Mouse (Mus musculus): ENCODE data around the gene Tuba1c. TPM values are rescaled to one million over a fixed set of nuclear protein-coding genes. Genes with fewer than 3 reads are reported as not detected.

Gene Tuba1c
- polyA plus RNA-seq, 2 experiments = 150 to 192 TPM

- Histone ChIP-seq H3K4me2 (replicated peaks; ENCODE audit: low read depth, low read length, severe bottlenecking) (no peak overlapping the region), H3K4me3 (replicated peaks; ENCODE audit: low read length) (no peak overlapping the region)
- WGBS = 14% methylated on average over 19 of the region's 19 CpGs
Measured at GRCm38 (mm10) chr15:99084618-99085017, 54.9 kb downstream of the Tuba1c start.

DNA sequence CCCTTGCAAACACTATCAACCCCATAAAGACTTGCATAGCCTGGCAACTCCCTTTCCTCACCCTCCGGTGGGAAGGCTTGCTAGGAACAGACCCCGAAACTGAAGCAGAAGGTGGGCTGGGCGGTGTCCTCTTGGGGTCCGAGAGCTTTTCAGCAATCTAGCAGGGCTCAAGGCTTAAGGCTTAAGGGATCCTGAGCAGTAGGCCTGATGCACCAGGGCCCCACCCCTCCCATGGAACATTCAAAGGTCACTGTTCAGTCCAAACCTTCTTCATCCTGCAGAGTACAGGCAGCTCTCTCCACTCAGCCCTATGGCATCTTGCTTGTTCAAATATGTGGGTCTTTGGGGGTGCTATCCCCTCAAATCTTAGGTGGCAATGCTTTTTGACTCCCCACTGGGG is 56.3 kb downstream of the Tuba1c start:
- H3K9ac ChIP-seq (ENCODE audit: low read depth, low read length, severe bottlenecking) = no peak overlapping the region
- H3K27ac ChIP-seq (replicated peaks; ENCODE audit: low read depth, low read length) = no peak overlapping the region
- H3K9me3 ChIP-seq (ENCODE audit: control insufficient read depth, low read length) = no peaks in the 10 kb centered on the region
- H3K4me2 ChIP-seq (replicated peaks; ENCODE audit: low read depth, low read length, severe bottlenecking) = no peak overlapping the region
- TF ChIP-seq POLR2A (IDR thresholded peaks at IDR 0.05; ENCODE audit: borderline replicate concordance, extremely low read depth, insufficient read depth, insufficient read length) = no peak
- DNase-seq (ENCODE audit: low spot score) = no peak
- no peak overlapping the region for H3K4me3 ChIP-seq (replicated peaks; ENCODE audit: low read length)
- 76% methylated on average over 4 of the region's 4 CpGs for WGBS
- ATAC-seq (ENCODE audit: low FRiP score, low read depth) = no peak
- H3K27me3 ChIP-seq (ENCODE audit: control insufficient read depth, insufficient read depth, low read length) = peaks cover 72% of the 10 kb centered on the region
- H3K4me1 ChIP-seq (ENCODE audit: control insufficient read depth, insufficient read depth, low read length) = peaks cover 3% of the 10 kb centered on the region; the same call in 1 of the 2 replicates
- peaks cover 21% of the 10 kb centered on the region for H3K36me3 ChIP-seq (ENCODE audit: control insufficient read depth, insufficient read depth, low read length)

More at GRCm38 (mm10) chr15:99084618-99085017, 54.9 kb downstream of the Tuba1c start:
- no peak overlapping the region for H3K27ac ChIP-seq (replicated peaks; ENCODE audit: low read depth, low read length)
- no peaks in the 10 kb centered on the region for H3K9me3 ChIP-seq (ENCODE audit: control insufficient read depth, low read length)
- DNase-seq (ENCODE audit: low spot score) (no peak), ATAC-seq (ENCODE audit: low FRiP score, low read depth) (no peak)
- peaks cover 31% of the 10 kb centered on the region for H3K36me3 ChIP-seq (ENCODE audit: control insufficient read depth, insufficient read depth, low read length)
- H3K4me1 ChIP-seq (ENCODE audit: control insufficient read depth, insufficient read depth, low read length) = peaks cover 3% of the 10 kb centered on the region; the same call in 1 of the 2 replicates
- H3K9ac ChIP-seq (ENCODE audit: low read depth, low read length, severe bottlenecking) = no peak overlapping the region
- H3K27me3 ChIP-seq (ENCODE audit: control insufficient read depth, insufficient read depth, low read length) = peaks cover 58% of the 10 kb centered on the region
- no peak for TF ChIP-seq POLR2A (IDR thresholded peaks at IDR 0.05; ENCODE audit: borderline replicate concordance, extremely low read depth, insufficient read depth, insufficient read length)

GRCm38 (mm10) chr15:99087253-99088075 is 57.8 kb downstream of the Tuba1c start, which contains the start of gene C1ql4:
C1ql4 (minus strand) TSS chr15:99087817.
- Histone ChIP-seq H3K4me2 (replicated peaks; ENCODE audit: low read depth, low read length, severe bottlenecking) (peak within 1 kb of the TSS; percentile 46), H3K4me3 (replicated peaks; ENCODE audit: low read length) (peak within 1 kb of the TSS; percentile 29), H3K27ac (replicated peaks; ENCODE audit: low read depth, low read length) (no peak within 1 kb of the TSS), H3K9me3 (ENCODE audit: control insufficient read depth, low read length) (no peaks in the 10 kb centered on the region), H3K9ac (ENCODE audit: low read depth, low read length, severe bottlenecking) (peak within 1 kb of the TSS; percentile 21; the same call in 1 of the 2 replicates), H3K36me3 (ENCODE audit: control insufficient read depth, insufficient read depth, low read length) (peaks cover 9% of the 10 kb centered on the region), H3K27me3 (ENCODE audit: control insufficient read depth, insufficient read depth, low read length) (peaks cover 86% of the 10 kb centered on the region), H3K4me1 (ENCODE audit: control insufficient read depth, insufficient read depth, low read length) (peaks cover 3% of the 10 kb centered on the region; the same call in 1 of the 2 replicates)
- ATAC-seq (ENCODE audit: low FRiP score, low read depth) (no peak), DNase-seq (ENCODE audit: low spot score) (no peak)
- no peak for TF ChIP-seq POLR2A (IDR thresholded peaks at IDR 0.05; ENCODE audit: borderline replicate concordance, extremely low read depth, insufficient read depth, insufficient read length)
- WGBS = 8% methylated on average over 50 of the region's 60 CpGs

Small RNA genes lying within 50 kb of the gene (microRNA-seq; reads per million reads assigned to microRNA genes)
- not detected for gene Mir6960

Other genes starting within 250 kb of the Tuba1c start
- gene Wnt1, start 240.0 kb upstream of the Tuba1c start, polyA plus RNA-seq (2012; rRNA removed) = not detected in 2 replicates
- gene Wnt1, start 240.0 kb upstream of the Tuba1c start, polyA plus RNA-seq (2014; fragmentation: Nextera tagmentation; extraction: Ambion mirVana) = 0.08 TPM in 1 of 2 replicates, not detected in the other
- gene Ddn, start 220.4 kb upstream of the Tuba1c start, polyA plus RNA-seq (2012; rRNA removed) = 0.44 and 0.59 TPM in 2 replicates
- 0.14 TPM in 1 of 2 replicates, not detected in the other for gene Ddn, start 220.4 kb upstream of the Tuba1c start, polyA plus RNA-seq (2014; fragmentation: Nextera tagmentation; extraction: Ambion mirVana)
- gene Prkag1, start 198.4 kb upstream of the Tuba1c start, polyA plus RNA-seq (2012; rRNA removed) = 93.1 and 93.7 TPM in 2 replicates
- gene Prkag1, start 198.4 kb upstream of the Tuba1c start, polyA plus RNA-seq (2014; fragmentation: Nextera tagmentation; extraction: Ambion mirVana) = 81.3 and 82.3 TPM in 2 replicates
- gene Kmt2d, start 158.7 kb upstream of the Tuba1c start, polyA plus RNA-seq (2012; rRNA removed) = 27.1 and 27.3 TPM in 2 replicates
- gene Kmt2d, start 158.7 kb upstream of the Tuba1c start, polyA plus RNA-seq (2014; fragmentation: Nextera tagmentation; extraction: Ambion mirVana) = 16.7 and 20.1 TPM in 2 replicates
- 14.5 and 16.4 TPM in 2 replicates for gene Rhebl1, start 135.4 kb upstream of the Tuba1c start, polyA plus RNA-seq (2012; rRNA removed)
- gene Rhebl1, start 135.4 kb upstream of the Tuba1c start, polyA plus RNA-seq (2014; fragmentation: Nextera tagmentation; extraction: Ambion mirVana) = 12.0 and 13.8 TPM in 2 replicates
- gene Dhh, start 131.4 kb upstream of the Tuba1c start, polyA plus RNA-seq (2012; rRNA removed) = 1.4 and 2.0 TPM in 2 replicates
- 0.72 and 1.1 TPM in 2 replicates for gene Dhh, start 131.4 kb upstream of the Tuba1c start, polyA plus RNA-seq (2014; fragmentation: Nextera tagmentation; extraction: Ambion mirVana)
- 66.8 and 145 TPM in 2 replicates for gene Lmbr1l, start 111.7 kb upstream of the Tuba1c start, polyA plus RNA-seq (2012; rRNA removed)
- 5.5 and 7.8 TPM in 2 replicates for gene Lmbr1l, start 111.7 kb upstream of the Tuba1c start, polyA plus RNA-seq (2014; fragmentation: Nextera tagmentation; extraction: Ambion mirVana)
- 2,384 and 3,894 TPM in 2 replicates for gene Tuba1b, start 95.3 kb upstream of the Tuba1c start, polyA plus RNA-seq (2012; rRNA removed)
- gene Tuba1b, start 95.3 kb upstream of the Tuba1c start, polyA plus RNA-seq (2014; fragmentation: Nextera tagmentation; extraction: Ambion mirVana) = 1,587 and 1,605 TPM in 2 replicates
- gene Gm49450, start 76.3 kb upstream of the Tuba1c start, polyA plus RNA-seq (2012; rRNA removed) = 15.1 and 159 TPM in 2 replicates
- not detected in 2 replicates for gene Gm49450, start 76.3 kb upstream of the Tuba1c start, polyA plus RNA-seq (2014; fragmentation: Nextera tagmentation; extraction: Ambion mirVana)
- gene Tuba1a, start 76.2 kb upstream of the Tuba1c start, polyA plus RNA-seq (2012; rRNA removed) = 1,030 and 1,250 TPM in 2 replicates
- gene Tuba1a, start 76.2 kb upstream of the Tuba1c start, polyA plus RNA-seq (2014; fragmentation: Nextera tagmentation; extraction: Ambion mirVana) = 1,263 and 1,288 TPM in 2 replicates
- 2.7 and 4.2 TPM in 2 replicates for gene Prph, start 25.3 kb downstream of the Tuba1c start, polyA plus RNA-seq (2012; rRNA removed)
- gene Prph, start 25.3 kb downstream of the Tuba1c start, polyA plus RNA-seq (2014; fragmentation: Nextera tagmentation; extraction: Ambion mirVana) = 1.3 and 1.7 TPM in 2 replicates
- gene Troap, start 44.7 kb downstream of the Tuba1c start, polyA plus RNA-seq (2012; rRNA removed) = 41.5 and 51.3 TPM in 2 replicates
- 20.3 and 22.1 TPM in 2 replicates for gene Troap, start 44.7 kb downstream of the Tuba1c start, polyA plus RNA-seq (2014; fragmentation: Nextera tagmentation; extraction: Ambion mirVana)
- gene C1ql4, start 57.9 kb downstream of the Tuba1c start, polyA plus RNA-seq (2012; rRNA removed) = 0.13 TPM in 1 of 2 replicates, not detected in the other
- gene C1ql4, start 57.9 kb downstream of the Tuba1c start, polyA plus RNA-seq (2014; fragmentation: Nextera tagmentation; extraction: Ambion mirVana) = not detected in 2 replicates
- gene Dnajc22, start 63.3 kb downstream of the Tuba1c start, polyA plus RNA-seq (2012; rRNA removed) = 0.87 and 1.7 TPM in 2 replicates
- gene Dnajc22, start 63.3 kb downstream of the Tuba1c start, polyA plus RNA-seq (2014; fragmentation: Nextera tagmentation; extraction: Ambion mirVana) = 0.11 and 0.37 TPM in 2 replicates
- 47.1 and 48.4 TPM in 2 replicates for gene Spats2, start 96.0 kb downstream of the Tuba1c start, polyA plus RNA-seq (2012; rRNA removed)
- 39.7 and 41.7 TPM in 2 replicates for gene Spats2, start 96.0 kb downstream of the Tuba1c start, polyA plus RNA-seq (2014; fragmentation: Nextera tagmentation; extraction: Ambion mirVana)
- gene Kcnh3, start 195.0 kb downstream of the Tuba1c start, polyA plus RNA-seq (2012; rRNA removed) = 1.6 and 1.9 TPM in 2 replicates
- gene Kcnh3, start 195.0 kb downstream of the Tuba1c start, polyA plus RNA-seq (2014; fragmentation: Nextera tagmentation; extraction: Ambion mirVana) = 0.55 and 0.58 TPM in 2 replicates
- gene Mcrs1, start 222.1 kb downstream of the Tuba1c start, polyA plus RNA-seq (2012; rRNA removed) = 88.5 and 113 TPM in 2 replicates
- gene Mcrs1, start 222.1 kb downstream of the Tuba1c start, polyA plus RNA-seq (2014; fragmentation: Nextera tagmentation; extraction: Ambion mirVana) = 130 and 139 TPM in 2 replicates